Mouse (Mus musculus) liver, embryonic 15.5 days (tissue): Measurements from ENCODE around the gene Isl1. TPM values are rescaled to one million over a fixed set of nuclear protein-coding genes. Genes with fewer than 3 reads are reported as not detected.

Experiments used
- ATAC-seq: fragments of 200-750 bp; cut with Nextera tagmentation; 2 replicates; pipeline ENCODE4 v1.8.0; 2017; ENCODE audit warnings: moderate number of reproducible peaks, mild to moderate bottlenecking, moderate library complexity; ENCODE audit not compliant: insufficient read depth
- H3K27ac ChIP-seq: fragments of 300-500 bp; sonication (generic); replicated peaks from 2 replicates; pipeline ENCODE4 v1.5.1; 2015; ENCODE audit warnings: mild to moderate bottlenecking, inconsistent platforms
- H3K27me3 ChIP-seq: fragments of 300-500 bp; sonication (generic); 2 replicates; pipeline ENCODE4 v1.6.1; 2015; ENCODE audit warnings: mild to moderate bottlenecking, inconsistent platforms
- H3K36me3 ChIP-seq: fragments of 300-500 bp; sonication (generic); replicated peaks from 2 replicates; pipeline ENCODE4 v1.6.1; 2015; ENCODE audit warnings: moderate library complexity, mild to moderate bottlenecking, inconsistent platforms
- H3K4me1 ChIP-seq: fragments of 300-500 bp; sonication (generic); replicated peaks from 2 replicates; pipeline ENCODE4 v1.6.1; 2015; ENCODE audit warnings: inconsistent platforms
- H3K4me2 ChIP-seq: fragments of 300-500 bp; sonication (generic); 2 replicates; pipeline ENCODE4 v1.6.1; 2015; ENCODE audit warnings: moderate library complexity, mild to moderate bottlenecking, inconsistent platforms
- H3K4me3 ChIP-seq: fragments of 300-500 bp; sonication (generic); replicated peaks from 2 replicates; pipeline ENCODE4 v1.5.1; 2015; ENCODE audit warnings: mild to moderate bottlenecking, inconsistent platforms
- H3K9ac ChIP-seq: fragments of 300-500 bp; sonication (generic); 2 replicates; pipeline ENCODE4 v1.6.1; 2015; ENCODE audit warnings: moderate library complexity, mild to moderate bottlenecking, inconsistent platforms
- H3K9me3 ChIP-seq: fragments of 300-500 bp; sonication (generic); replicated peaks from 2 replicates; pipeline ENCODE4 v1.6.1; 2016; ENCODE audit warnings: inconsistent platforms
- WGBS: fragments of 180-500 bp; shearing (Covaris S2); methylation state at CpG from one replicate; pipeline ENCODE4 v1.1.7; 2015; ENCODE audit warnings: mixed read lengths; ENCODE audit not compliant: insufficient replicate concordance; 5-methylcytosine and 5-hydroxymethylcytosine counted together
- polyA plus RNA-seq: library from polyadenylated mRNA; unstranded; fragments of >200 nt; fragmentation: Nextera tagmentation; extraction: Ambion mirVana; gene quantifications from 2 replicates; pipeline ENCODE4 v1.2.1, GENCODE M21; 2015

Isl1 gene
- polyA plus RNA-seq, 1 experiment from 2014 or later, result 0.32 TPM

DNA sequence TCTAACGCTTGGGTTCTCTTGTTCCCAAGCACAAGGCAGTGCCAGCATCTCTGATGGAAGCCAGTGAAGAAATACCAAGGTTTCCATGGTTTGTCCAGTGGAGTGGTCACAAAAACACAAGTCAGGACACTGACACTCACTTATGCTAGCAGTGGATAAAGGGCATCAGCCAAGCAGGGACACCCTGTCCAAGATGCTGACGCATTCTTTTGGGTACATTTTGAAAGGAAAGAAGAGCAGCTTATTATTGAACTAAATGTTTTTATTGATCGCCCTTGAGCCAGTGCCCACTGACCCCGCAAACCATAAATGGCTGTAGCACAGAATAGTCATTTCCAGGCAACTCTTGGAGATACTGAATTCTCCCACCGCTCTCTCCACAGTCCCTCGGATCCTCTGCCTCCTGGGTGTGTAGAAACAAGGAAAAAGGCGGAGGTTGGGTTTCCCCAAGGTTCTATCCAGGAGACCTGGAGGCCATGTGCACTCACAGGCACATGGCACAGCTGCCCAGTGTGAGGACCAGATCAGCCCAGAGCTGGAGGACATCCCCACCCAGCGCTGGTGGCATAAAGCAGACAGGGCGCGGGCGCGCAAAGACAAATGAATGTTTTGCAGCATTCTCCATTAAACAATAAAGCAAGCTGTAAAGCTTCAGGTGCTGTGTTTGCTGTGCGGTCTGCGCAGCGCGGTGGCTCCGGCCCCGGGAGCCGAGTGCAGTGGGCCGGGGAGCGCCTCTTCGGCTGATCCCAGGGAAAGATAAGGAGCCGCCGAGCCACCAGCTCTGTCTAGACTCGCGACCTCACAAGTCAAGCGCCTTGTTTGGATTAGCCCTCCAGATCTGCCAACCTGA is 16.0 kb downstream of the Isl1 start:
- H3K9me3 ChIP-seq, result no peaks in the 10 kb centered on the region
- H3K4me2 ChIP-seq, result no peak overlapping the region
- no peaks in the 10 kb centered on the region for H3K36me3 ChIP-seq
- WGBS, result 5% methylated on average over 27 of the region's 27 CpGs
- H3K27me3 ChIP-seq, result peaks cover 49% of the 10 kb centered on the region
- no peak overlapping the region for H3K9ac ChIP-seq
- no peak for ATAC-seq
- no peak overlapping the region for H3K27ac ChIP-seq
- no peak overlapping the region for H3K4me3 ChIP-seq
- H3K4me1 ChIP-seq, result no peaks in the 10 kb centered on the region

DNA sequence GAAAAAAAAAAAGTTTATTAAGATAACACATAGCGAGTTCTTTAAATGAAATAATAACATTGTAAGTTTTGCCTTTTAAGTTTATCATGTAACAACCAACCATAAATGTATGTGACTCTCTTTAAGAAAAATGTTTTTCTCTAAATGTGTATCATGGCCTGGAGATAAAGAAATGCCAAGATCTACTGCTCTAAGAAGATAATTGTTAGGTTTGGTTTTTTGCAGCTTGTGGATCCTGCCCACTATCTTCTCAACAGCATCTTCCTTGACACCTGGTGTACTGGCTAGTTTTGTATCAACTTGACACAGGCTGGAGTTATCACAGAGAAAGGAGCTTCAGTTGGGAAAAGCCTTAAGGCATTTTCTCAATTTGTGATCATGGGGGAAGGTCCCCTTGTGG is 19.8 kb downstream of the Isl1 start:
- Histone ChIP-seq H3K27ac (no peak overlapping the region), H3K4me1 (no peaks in the 10 kb centered on the region), H3K9ac (no peak overlapping the region), H3K4me3 (no peak overlapping the region), H3K9me3 (no peaks in the 10 kb centered on the region), H3K36me3 (no peaks in the 10 kb centered on the region), H3K27me3 (peaks cover 16% of the 10 kb centered on the region), H3K4me2 (no peak overlapping the region)
- WGBS, result 67% methylated on average over 1 of the region's 1 CpGs
- ATAC-seq, result no peak

DNA sequence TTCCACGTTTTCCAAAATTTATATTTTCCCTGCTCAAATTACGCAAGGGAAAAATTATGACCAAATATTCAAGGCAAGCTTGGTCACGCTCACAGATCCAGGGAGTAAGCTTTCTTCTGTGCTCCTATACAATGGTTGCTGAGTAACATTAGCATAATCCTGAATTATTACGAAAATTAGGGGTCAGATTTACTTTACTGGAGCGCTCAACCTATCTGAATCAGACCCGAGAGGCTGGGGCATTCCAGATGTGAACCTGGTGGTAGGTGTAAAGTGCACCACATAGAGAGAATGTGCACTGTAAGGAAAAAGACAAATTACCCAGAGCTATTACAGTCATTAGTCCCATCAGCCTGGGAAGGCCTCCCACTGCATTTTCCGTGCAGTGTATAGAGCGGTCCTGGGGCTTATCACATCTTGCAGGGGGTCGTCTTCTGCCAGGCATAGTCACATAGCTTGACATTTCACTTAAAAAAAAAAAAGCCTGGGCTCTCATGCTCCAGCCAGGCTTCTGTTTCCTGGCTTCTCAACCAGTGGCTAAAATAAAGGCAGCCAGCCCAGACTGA is 30.2 kb downstream of the Isl1 start:
- H3K4me3 ChIP-seq, result no peak overlapping the region
- no peak for ATAC-seq
- no peaks in the 10 kb centered on the region for H3K36me3 ChIP-seq
- H3K9me3 ChIP-seq, result no peaks in the 10 kb centered on the region
- H3K4me1 ChIP-seq, result no peaks in the 10 kb centered on the region
- 49% methylated on average over 9 of the region's 9 CpGs for WGBS
- H3K9ac ChIP-seq, result no peak overlapping the region
- H3K27ac ChIP-seq, result no peak overlapping the region
- H3K4me2 ChIP-seq, result no peak overlapping the region
- H3K27me3 ChIP-seq, result no peaks in the 10 kb centered on the region
